Mouse (Mus musculus) heart, embryonic 11.5 days (tissue): ENCODE measurements at regions not wholly inside any gene's neighbourhood (a gene's known extent, or its start where the extent isn't known, plus 50 kb on each side); places are given as distances from the start of the nearest gene placed in this dataset.

Experiments
- ATAC-seq: fragments of 200-750 bp; cut with Nextera tagmentation; replicated peaks from 2 replicates; pipeline ENCODE4 v1.8.0; 2017; ENCODE audit warnings: moderate library complexity; ENCODE audit not compliant: insufficient number of reproducible peaks, low FRiP score, low TSS enrichment
- H3K27ac ChIP-seq: fragments of 300-500 bp; sonication (generic); 2 replicates; pipeline ENCODE4 v1.5.1; 2014; ENCODE audit warnings: mild to moderate bottlenecking, low read depth, low read length
- H3K27me3 ChIP-seq: fragments of 300-500 bp; sonication (generic); 2 replicates; pipeline ENCODE4 v1.6.1; 2014; ENCODE audit warnings: mild to moderate bottlenecking, low read length, mixed read lengths; ENCODE audit not compliant: control insufficient read depth, insufficient read depth
- H3K36me3 ChIP-seq: fragments of 300-500 bp; sonication (generic); 2 replicates; pipeline ENCODE4 v1.6.1; 2014; ENCODE audit warnings: mild to moderate bottlenecking, low read length, moderate library complexity, mixed read lengths; ENCODE audit not compliant: control insufficient read depth, insufficient read depth
- H3K4me1 ChIP-seq: fragments of 300-500 bp; sonication (generic); 2 replicates; pipeline ENCODE4 v1.6.1; 2014; ENCODE audit warnings: low read length; ENCODE audit not compliant: control insufficient read depth, insufficient read depth
- H3K4me2 ChIP-seq: fragments of 300-500 bp; sonication (generic); 2 replicates; pipeline ENCODE4 v1.6.1; 2014; ENCODE audit warnings: mild to moderate bottlenecking, moderate library complexity
- H3K4me3 ChIP-seq: fragments of 300-500 bp; sonication (generic); 2 replicates; pipeline ENCODE4 v1.5.1; 2014; ENCODE audit warnings: low read depth, low read length
- H3K9ac ChIP-seq: fragments of 300-500 bp; sonication (generic); 2 replicates; pipeline ENCODE4 v1.6.1; 2014; ENCODE audit warnings: mild to moderate bottlenecking, low read depth, low read length, moderate library complexity
- H3K9me3 ChIP-seq: fragments of 300-500 bp; sonication (generic); replicated peaks from 2 replicates; pipeline ENCODE4 v1.6.1; 2016; ENCODE audit warnings: low read length; ENCODE audit not compliant: control insufficient read depth
- WGBS: fragments of 180-500 bp; shearing (Covaris S2); extraction: QIAGEN DNeasy Blood & Tissue Kit; methylation state at CpG from one replicate; pipeline ENCODE4 v1.1.7; 2014; ENCODE audit not compliant: insufficient replicate concordance; 5-methylcytosine and 5-hydroxymethylcytosine counted together

DNA sequence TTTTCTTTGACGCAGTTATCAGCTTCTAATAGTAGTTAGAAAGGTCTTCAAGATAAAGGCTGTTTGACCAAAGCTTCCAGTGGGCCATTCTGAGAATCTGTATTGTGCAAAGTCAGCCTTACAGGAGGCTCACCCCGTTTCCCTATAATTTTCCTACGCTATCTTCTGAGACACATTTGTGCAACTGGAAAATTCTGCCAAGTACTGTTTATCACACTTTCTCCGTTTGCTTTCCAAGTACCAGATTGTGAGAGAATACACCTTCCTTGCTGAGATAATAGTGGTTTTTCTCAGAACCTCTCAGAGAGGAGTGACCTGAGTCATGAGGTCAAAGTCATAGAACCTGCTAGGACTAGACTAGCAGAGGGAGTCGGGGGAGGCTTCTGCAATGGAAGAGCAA, 55.2 kb upstream of the Plcl2 start:
- Histone ChIP-seq H3K9ac (no peak overlapping the region), H3K4me1 (no peaks in the 10 kb centered on the region), H3K27ac (no peak overlapping the region), H3K36me3 (no peaks in the 10 kb centered on the region), H3K4me3 (no peak overlapping the region), H3K4me2 (no peak overlapping the region), H3K9me3 (no peaks in the 10 kb centered on the region), H3K27me3 (no peaks in the 10 kb centered on the region)
- no peak for ATAC-seq
- 43% methylated on average over 5 of the region's 5 CpGs for WGBS

- no peak for ATAC-seq
- Histone ChIP-seq H3K4me1 (no peaks in the 10 kb centered on the region), H3K9me3 (no peaks in the 10 kb centered on the region), H3K36me3 (no peaks in the 10 kb centered on the region), H3K9ac (no peak overlapping the region), H3K4me2 (no peak overlapping the region), H3K27me3 (no peaks in the 10 kb centered on the region), H3K4me3 (no peak overlapping the region), H3K27ac (no peak overlapping the region)
- WGBS, result 82% methylated on average over 5 of the region's 5 CpGs
Measured at GRCm38 (mm10) chr17:50454917-50455316, 54.3 kb upstream of the Plcl2 start.

- ATAC-seq, result no peak
- 87% methylated on average over 10 of the region's 10 CpGs for WGBS
- H3K4me3 ChIP-seq, result no peak overlapping the region
- no peaks in the 10 kb centered on the region for H3K36me3 ChIP-seq
- no peaks in the 10 kb centered on the region for H3K27me3 ChIP-seq
- no peak overlapping the region for H3K4me2 ChIP-seq
- H3K9ac ChIP-seq, result no peak overlapping the region
- H3K9me3 ChIP-seq, result no peaks in the 10 kb centered on the region
- no peaks in the 10 kb centered on the region for H3K4me1 ChIP-seq
- no peak overlapping the region for H3K27ac ChIP-seq
Measured at GRCm38 (mm10) chr17:50455719-50456118, 53.5 kb upstream of the Plcl2 start.

DNA sequence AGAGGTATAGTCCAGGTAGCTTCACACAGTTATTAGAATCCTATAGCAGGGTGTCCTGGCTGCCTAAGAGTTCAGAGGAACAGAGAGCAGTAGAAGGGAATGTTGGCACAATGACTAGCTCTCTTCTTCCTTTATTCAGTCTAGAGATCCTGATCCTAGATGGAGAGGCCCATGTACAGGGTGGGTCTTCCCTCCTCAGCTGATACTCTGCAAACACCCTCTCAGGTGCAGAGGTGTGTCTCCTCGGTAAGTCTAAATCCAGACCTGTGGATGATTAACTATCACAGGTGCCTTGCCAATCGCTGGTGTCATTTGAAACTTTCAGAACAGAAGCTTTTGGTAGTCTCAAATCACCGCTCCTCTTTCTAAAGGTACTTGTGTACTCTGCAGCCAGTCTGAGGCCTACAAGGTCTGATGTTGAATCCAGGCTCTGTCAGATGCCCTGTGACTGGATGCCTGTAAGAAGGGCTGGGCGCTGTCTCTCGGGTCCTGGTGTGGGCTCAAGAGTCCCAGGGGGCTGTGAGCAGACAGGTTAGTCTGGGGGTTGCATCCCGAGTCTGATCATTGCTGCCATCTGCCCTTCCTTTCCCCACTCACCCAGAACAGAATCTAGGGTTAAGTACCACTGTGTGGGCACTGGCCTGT, 52.0 kb upstream of the Plcl2 start:
- Histone ChIP-seq H3K36me3 (no peaks in the 10 kb centered on the region), H3K27me3 (no peaks in the 10 kb centered on the region), H3K4me1 (no peaks in the 10 kb centered on the region), H3K4me2 (no peak overlapping the region), H3K27ac (no peak overlapping the region), H3K9ac (no peak overlapping the region), H3K4me3 (no peak overlapping the region), H3K9me3 (no peaks in the 10 kb centered on the region)
- WGBS, result 77% methylated on average over 6 of the region's 6 CpGs
- ATAC-seq, result no peak

- Histone ChIP-seq H3K4me3 (no peak overlapping the region), H3K4me2 (no peak overlapping the region), H3K9me3 (no peaks in the 10 kb centered on the region), H3K27me3 (no peaks in the 10 kb centered on the region), H3K9ac (no peak overlapping the region), H3K4me1 (no peaks in the 10 kb centered on the region), H3K36me3 (no peaks in the 10 kb centered on the region), H3K27ac (no peak overlapping the region)
- no peak for ATAC-seq
- WGBS, result 68% methylated on average over 4 of the region's 4 CpGs
Measured at GRCm38 (mm10) chr17:50458232-50458631, 51.0 kb upstream of the Plcl2 start.
